8 mouse cellular contexts compared by ENCODE assay signal in the genomic region with DNA sequence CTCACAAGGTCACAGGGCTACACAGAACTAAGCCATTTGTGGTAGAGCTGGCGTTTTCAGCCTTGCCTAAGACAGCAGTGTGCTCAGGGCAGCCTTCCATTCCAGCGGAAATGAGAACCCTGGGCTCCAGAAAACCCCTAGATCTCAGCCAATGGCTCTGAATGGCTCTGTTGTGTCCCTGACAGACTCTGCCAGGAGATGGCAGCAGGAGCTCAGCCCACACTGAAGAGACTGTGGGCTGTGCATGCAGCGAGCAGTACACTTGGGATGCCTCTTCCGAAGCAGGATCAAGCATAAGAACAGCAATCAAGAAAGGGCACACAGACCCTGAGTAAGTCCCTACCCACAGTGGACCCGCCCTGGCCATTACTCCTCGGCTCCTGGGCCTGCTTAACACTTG.
DNase-seq lines count a peak whose midpoint lies in the region; ATAC-seq and TF ChIP-seq lines count a peak whose summit lies in the region.
"Not testable (repeated sequence)": the region's sequence is repeated elsewhere in the genome, so short reads cannot be mapped to it uniquely, and the experiment has no call there.

No protein-coding gene starts in this region.

- H3K4me3 ChIP-seq in embryonic facial prominence, embryonic 14.5 days (ENCODE audit: low read depth, low read length); hindbrain, embryonic 12.5 days; intestine, embryonic 16.5 days (ENCODE audit: low read length); limb, embryonic 14.5 days (replicated peaks; ENCODE audit: low read length); stomach, postnatal 0 days (ENCODE audit: low read depth, low read length): not testable (repeated sequence)

- H3K27me3 ChIP-seq in embryonic facial prominence, embryonic 14.5 days (replicated peaks; ENCODE audit: control insufficient read depth, insufficient read depth, low read length); hindbrain, embryonic 12.5 days; intestine, embryonic 16.5 days (replicated peaks; ENCODE audit: control insufficient read depth, insufficient read depth, low read length); limb, embryonic 14.5 days (ENCODE audit: control insufficient read depth, insufficient read depth, low read length); stomach, postnatal 0 days (ENCODE audit: control insufficient read depth, insufficient read depth, low read length): not testable (repeated sequence)

- not testable (repeated sequence) for TF ChIP-seq CTCF in stomach, postnatal 0 days (IDR thresholded peaks at IDR 0.05; ENCODE audit: low read depth)

- not testable (repeated sequence) for DNase-seq in embryonic facial prominence, embryonic 14.5 days (ENCODE audit: low spot score); limb, embryonic 14.5 days (ENCODE audit: low spot score); stomach, postnatal 0 days (ENCODE audit: low spot score)

- not testable (repeated sequence) for TF ChIP-seq POLR2A in limb, embryonic 14.5 days (IDR thresholded peaks at IDR 0.05; ENCODE audit: borderline replicate concordance, extremely low read depth, insufficient read depth, insufficient read length)

- not testable (repeated sequence) for H3K27ac ChIP-seq in embryonic facial prominence, embryonic 14.5 days (replicated peaks; ENCODE audit: low read depth, low read length); hindbrain, embryonic 12.5 days; intestine, embryonic 16.5 days (ENCODE audit: low read length); limb, embryonic 14.5 days (replicated peaks; ENCODE audit: low read depth, low read length); stomach, postnatal 0 days (replicated peaks)

- not testable (repeated sequence) for H3K9ac ChIP-seq in embryonic facial prominence, embryonic 14.5 days (ENCODE audit: low read depth, low read length); hindbrain, embryonic 12.5 days; intestine, embryonic 16.5 days (ENCODE audit: low read depth, low read length); limb, embryonic 14.5 days (ENCODE audit: low read depth, low read length, severe bottlenecking); stomach, postnatal 0 days (ENCODE audit: low read length)

- not testable (repeated sequence) for H3K9me3 ChIP-seq in embryonic facial prominence, embryonic 14.5 days (ENCODE audit: control insufficient read depth, low read length); hindbrain, embryonic 12.5 days (replicated peaks); intestine, embryonic 16.5 days (ENCODE audit: control insufficient read depth, low read length); limb, embryonic 14.5 days (ENCODE audit: control insufficient read depth, low read length); stomach, postnatal 0 days (ENCODE audit: control insufficient read depth, low read length)

- not testable (repeated sequence) for TF ChIP-seq EP300 in stomach, postnatal 0 days (optimal IDR thresholded peaks at IDR 0.05)

- ATAC-seq in embryonic facial prominence, embryonic 14.5 days (ENCODE audit: low read depth), result peak; percentile 95
- ATAC-seq in granulocyte monocyte progenitor cell, adult 5-6 weeks (replicated peaks; ENCODE audit: poor library complexity, severe bottlenecking), result peak; percentile 87
- ATAC-seq in hindbrain, embryonic 12.5 days (ENCODE audit: low FRiP score), result peak; percentile 85
- ATAC-seq in intestine, embryonic 16.5 days, result peak; percentile 89
- peak; percentile 85 for ATAC-seq in limb, embryonic 14.5 days (ENCODE audit: low FRiP score, low read depth)
- ATAC-seq in megakaryocyte progenitor cell, adult 5-6 weeks (replicated peaks; ENCODE audit: poor library complexity), result peak; percentile 90
- 0 out of 2 replicates have a peak, but pooled peaks have one; percentile 34 for ATAC-seq in monocyte, adult 5-6 weeks (replicated peaks; ENCODE audit: insufficient number of reproducible peaks, low FRiP score, low TSS enrichment, poor library complexity, severe bottlenecking)
- ATAC-seq in stomach, postnatal 0 days (ENCODE audit: low FRiP score, low TSS enrichment), result peak; percentile 82

- not testable (repeated sequence) for H3K36me3 ChIP-seq in embryonic facial prominence, embryonic 14.5 days (ENCODE audit: control insufficient read depth, insufficient read depth, low read length); hindbrain, embryonic 12.5 days; intestine, embryonic 16.5 days (ENCODE audit: control insufficient read depth, insufficient read depth, low read length); limb, embryonic 14.5 days (ENCODE audit: control insufficient read depth, insufficient read depth, low read length); stomach, postnatal 0 days (ENCODE audit: control insufficient read depth, insufficient read depth, low read length)

- not testable (repeated sequence) for H3K4me2 ChIP-seq in embryonic facial prominence, embryonic 14.5 days (ENCODE audit: low read depth, low read length); hindbrain, embryonic 12.5 days (replicated peaks); intestine, embryonic 16.5 days (ENCODE audit: low read depth, low read length); limb, embryonic 14.5 days (replicated peaks; ENCODE audit: low read depth, low read length, severe bottlenecking); stomach, postnatal 0 days (replicated peaks; ENCODE audit: low read depth)

- WGBS in embryonic facial prominence, embryonic 14.5 days, result no CpG with 5 or more reads among the region's 6 CpGs
- WGBS in hindbrain, embryonic 12.5 days, result no CpG with 5 or more reads among the region's 6 CpGs
- no CpG with 5 or more reads among the region's 6 CpGs for WGBS in intestine, embryonic 16.5 days
- no CpG with 5 or more reads among the region's 6 CpGs for WGBS in limb, embryonic 14.5 days
- no CpG with 5 or more reads among the region's 6 CpGs for WGBS in stomach, postnatal 0 days

- H3K4me1 ChIP-seq in embryonic facial prominence, embryonic 14.5 days (ENCODE audit: control insufficient read depth, insufficient read depth, low read length); hindbrain, embryonic 12.5 days; intestine, embryonic 16.5 days (ENCODE audit: control insufficient read depth, insufficient read depth, low read length); limb, embryonic 14.5 days (ENCODE audit: control insufficient read depth, insufficient read depth, low read length); stomach, postnatal 0 days (replicated peaks; ENCODE audit: control insufficient read depth, insufficient read depth): not testable (repeated sequence)

Comparison
In these comparisons a context has a peak if more than half of its experiments do, and no peak if none do; other contexts are left out.
1. ATAC-seq: peak in every context shown above with its lines; median percentile 95 in embryonic facial prominence, embryonic 14.5 days; 90 in megakaryocyte progenitor cell, adult 5-6 weeks; 89 in intestine, embryonic 16.5 days; 87 in granulocyte monocyte progenitor cell, adult 5-6 weeks; 85 in hindbrain, embryonic 12.5 days; 85 in limb, embryonic 14.5 days; 82 in stomach, postnatal 0 days; 34 in monocyte, adult 5-6 weeks.